Mouse (Mus musculus) thymus, postnatal 14 days (tissue): ENCODE measurements at regions not wholly inside any gene's neighbourhood (a gene's known extent, or its start where the extent isn't known, plus 50 kb on each side); places are given as distances from the start of the nearest gene placed in this dataset.

ENCODE experiments used
- DNase-seq: peaks from one replicate; pipeline ENCODE4 v3.0.0; 2021

DNA sequence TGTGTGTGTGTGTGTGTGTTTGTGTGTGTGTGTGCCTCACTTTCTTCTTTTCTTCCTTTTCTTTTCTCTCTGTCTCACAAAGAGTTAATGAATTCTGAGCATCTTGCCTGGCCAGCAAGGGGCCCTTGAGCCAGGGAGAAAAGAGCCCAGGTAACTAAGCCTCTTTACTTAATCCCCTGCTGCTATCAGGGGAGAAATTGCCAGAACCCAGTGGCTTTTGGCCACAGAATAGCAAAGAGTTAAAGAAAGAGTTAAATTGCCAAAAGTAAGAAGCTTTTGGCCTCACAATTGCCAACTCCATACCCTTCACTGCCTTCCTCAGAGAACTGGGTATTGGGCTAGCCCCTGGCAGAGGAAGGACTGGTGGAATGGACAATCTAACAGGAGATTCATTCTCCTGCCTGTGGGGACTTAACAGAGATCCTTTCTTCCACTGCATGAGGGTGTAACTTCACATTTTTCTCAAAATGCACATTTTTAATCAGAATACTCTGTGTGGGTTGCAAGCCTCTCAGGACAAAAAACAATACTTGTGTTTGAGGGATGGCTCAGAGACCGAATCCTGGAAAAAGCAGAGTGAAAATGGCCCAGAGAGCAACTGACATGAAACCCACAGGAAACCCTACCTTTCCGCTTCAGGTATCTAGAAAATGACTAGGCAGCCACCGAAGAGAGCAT lies 431.0 kb upstream of the Gm10131 start:
- DNase-seq: no peak

DNA sequence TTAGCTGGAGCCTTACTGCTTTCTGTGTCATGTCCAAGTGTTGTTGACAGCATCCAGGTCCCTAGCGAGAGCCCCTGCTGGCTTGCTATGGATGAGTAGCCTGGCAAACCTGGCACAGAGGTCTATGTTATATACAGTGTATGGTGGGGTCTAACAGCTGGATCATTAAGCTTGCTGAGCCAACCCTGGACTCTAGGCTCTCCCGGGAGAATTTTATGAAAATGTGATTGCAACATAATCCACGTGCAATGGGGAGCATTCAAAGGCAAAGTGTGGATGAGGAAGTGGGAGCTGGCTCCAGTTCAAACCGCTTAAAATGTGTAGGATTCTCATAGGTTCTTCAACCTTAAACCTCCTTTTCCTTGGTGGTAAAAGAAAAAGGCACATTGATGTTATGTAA lies 427.7 kb upstream of the Gm10131 start:
- no peak for DNase-seq

DNA sequence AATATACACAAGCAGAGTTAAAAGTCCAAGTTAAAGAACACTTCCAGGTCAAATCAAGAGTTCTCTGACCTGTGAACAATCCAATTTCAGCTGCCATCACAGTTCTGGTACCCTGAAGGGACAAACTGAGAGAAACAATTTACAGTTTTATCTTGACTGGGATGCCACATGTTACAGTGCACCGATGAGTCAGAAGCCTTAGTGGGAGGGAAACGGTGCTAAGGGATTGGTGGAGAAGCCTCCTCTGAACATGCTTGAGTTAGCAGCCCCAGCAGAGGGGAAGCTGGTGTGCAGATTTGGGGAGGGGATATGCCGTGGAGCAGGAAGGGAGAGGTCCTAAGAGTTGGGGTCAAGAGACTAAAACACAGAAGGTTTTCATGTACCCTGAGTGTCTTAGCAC lies 423.9 kb upstream of the Gm10131 start:
- no peak for DNase-seq

DNA sequence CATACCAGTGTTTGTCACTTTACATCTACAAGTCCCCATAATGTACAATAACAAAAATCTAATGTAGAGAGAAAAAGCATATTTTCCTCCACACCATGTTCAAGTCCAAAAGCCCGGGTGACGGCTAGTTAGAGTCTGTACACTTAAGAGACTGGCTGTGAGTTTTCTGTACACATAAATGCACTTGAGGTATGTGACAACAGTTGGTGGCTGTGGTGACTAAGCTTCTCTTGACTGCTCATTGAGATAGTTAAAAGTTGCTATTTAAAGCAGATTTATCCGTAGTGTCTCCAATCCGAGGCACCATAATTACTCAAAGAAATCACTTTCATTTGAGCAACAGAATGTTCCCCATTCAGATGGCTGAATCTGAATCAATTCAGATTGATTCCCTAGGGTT lies 421.9 kb upstream of the Gm10131 start:
- DNase-seq: no peak

DNA sequence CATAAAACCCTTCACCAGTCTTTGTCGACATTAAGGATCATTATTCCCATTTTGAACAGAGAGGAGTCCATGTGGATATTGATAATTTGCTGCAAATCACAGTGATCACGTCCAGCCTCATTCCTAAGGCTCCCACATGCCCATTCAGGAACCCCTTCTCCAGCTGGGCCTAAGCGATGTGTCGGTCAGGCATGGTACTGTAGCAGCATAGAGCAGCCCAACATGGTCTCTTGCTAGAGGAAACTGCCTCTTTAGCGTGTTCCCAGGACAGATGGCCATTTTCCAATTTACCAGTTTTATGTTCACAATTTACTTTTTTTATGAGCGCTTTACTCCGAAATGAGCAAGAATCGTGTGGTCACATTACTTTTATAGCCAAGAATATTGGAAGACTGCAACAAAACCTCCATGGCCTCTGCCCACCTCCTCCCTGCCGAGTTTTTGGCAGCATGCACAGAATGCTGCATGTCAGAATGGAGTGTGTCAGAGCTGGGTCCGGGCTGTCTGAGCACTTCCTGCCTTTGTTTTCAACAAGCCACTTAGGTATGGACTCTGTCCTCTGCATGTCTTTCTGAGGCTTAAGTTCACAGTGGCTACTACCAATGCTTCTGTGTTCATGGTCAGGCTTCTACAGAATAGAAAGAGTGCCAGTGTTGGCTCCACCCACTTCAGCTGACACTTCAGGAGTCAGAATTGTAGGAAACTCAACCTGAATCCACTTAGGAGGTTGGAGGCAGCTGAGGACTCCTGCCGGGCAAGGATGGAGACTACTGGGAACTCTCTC lies 419.6 kb upstream of the Gm10131 start:
- no peak for DNase-seq

DNA sequence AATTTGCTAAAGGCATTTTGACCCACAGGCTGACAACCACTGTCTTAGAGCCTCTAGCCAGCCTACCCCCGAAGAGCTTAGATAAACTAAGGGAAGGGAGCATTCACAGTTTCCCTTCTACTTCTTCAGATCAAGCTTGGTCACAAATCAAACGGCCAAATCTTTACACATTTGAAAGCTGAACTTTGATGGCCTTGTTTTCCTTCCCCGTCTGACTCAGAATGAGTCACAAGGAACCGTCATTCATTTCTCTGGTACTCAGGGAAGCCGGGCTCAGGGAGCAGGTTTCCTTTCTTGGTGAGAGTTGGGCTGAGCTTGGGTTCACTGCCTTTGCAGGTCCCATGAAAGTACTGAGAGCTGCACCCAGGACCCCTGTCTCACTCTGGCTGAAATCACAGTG lies 418.5 kb upstream of the Gm10131 start:
- no peak for DNase-seq

DNA sequence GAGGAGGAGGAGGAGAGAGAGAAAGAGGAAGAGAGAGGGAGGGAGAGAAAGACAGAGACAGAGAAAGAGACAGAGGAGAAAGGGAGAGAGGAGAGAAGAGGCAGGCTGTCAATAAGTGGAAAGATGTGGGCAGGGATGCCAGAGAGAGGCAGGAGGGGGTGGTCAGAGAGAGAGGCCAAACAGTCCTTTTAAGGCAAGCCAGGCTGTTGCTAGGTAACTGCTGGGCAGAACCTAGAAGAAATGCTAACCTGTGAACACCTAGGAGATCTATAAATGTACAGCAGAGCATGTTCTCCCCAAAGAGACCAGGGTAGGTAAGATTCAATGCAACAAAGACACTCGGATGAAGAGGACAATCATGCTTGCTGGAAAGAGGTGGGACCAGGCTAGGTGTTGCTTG lies 417.9 kb upstream of the Gm10131 start:
- DNase-seq: no peak

DNA sequence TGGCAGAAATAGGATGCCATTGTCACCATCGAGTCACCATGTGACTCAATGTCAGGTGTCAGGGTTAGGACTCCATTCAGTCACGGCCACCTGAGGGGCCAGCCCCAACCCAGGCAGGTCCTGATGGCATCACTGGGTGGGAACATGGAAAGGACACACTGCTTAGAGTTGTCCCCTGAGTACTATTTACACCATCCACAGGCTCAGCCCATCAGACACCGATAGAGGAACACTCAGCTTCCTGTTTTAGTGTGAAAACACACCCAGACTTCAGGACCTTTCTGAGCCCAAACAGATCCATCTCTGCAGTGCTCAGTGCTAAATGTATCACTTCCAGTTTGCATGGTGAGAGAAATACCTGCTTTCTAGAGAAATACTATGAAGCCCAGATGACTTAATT lies 416.7 kb upstream of the Gm10131 start:
- no peak for DNase-seq

DNA sequence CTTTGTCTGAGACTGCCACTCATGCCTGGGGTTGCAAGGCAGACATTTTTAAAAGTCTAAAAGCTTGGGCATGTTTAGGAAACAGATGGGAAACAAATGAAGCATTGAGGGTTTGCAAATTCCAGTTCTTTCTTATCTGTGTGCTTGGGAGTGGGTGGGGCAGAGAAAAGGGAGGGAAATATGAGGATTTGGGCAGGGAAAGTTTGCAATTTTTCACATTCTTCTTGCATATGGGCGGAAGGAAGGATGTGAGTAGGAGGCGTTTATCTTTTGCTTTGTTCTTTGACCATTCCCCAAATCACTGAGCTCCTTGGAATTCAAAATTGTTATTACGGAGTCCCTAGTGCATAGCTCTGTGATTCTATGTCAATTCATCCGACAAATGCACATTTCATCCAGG lies 413.7 kb upstream of the Gm10131 start:
- no peak for DNase-seq

DNA sequence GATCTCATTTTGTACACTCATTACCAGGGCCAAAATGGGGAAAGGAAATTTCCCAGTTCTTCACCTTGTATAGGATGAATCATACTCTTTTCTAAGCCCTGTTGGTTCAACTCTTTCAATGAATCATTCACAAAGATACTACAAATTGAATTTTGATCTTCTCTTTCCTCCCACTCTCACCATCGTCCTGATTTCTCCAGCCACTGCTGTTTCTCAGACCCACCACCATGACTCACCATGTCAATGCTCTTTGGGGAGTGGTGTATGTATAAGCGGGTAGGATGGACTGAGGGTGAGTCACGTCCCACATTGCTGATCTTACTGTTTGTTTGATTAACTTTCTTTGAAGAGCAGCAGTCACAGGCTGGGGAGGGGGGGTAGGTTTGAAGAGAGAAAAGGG lies 412.3 kb upstream of the Gm10131 start:
- no peak for DNase-seq

DNA sequence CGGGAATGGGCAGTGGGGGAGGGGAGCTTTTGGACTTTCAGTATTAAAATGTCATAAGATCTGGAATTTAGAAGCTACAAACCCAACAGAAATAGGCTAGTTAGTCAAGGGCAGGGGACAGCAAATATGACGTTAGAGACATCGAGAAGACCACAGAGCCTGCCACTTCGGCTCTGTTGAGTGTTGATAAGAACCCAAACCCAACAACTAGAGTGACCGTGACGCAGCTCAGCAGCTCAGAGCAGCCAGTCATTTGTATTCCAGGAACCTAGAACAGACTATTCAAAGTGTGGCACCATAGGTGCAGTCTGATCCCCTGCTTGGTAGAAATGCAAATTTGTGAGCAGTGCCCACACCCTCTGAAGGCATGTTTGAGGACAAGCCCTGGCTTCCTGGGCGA lies 409.8 kb upstream of the Gm10131 start:
- DNase-seq: no peak

DNA sequence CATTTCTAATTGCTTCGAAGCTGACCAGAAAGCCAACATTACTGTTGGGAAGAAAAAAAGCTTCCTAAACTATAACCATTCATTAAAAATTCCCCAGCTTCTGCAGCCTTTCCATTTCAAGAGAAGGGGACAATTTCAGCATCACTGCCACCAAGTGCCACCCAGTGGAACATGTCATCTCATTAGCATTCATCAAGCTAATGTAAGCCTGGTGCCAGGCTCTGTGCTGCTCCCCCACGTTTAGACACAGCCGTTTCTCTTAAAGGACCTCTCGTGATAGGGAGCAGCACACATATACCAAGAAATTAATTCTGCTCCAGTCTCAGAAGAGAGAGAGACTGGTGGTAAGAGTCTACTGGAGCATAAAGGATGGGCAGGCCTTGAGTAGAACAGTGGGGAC lies 409.1 kb upstream of the Gm10131 start:
- no peak for DNase-seq

DNA sequence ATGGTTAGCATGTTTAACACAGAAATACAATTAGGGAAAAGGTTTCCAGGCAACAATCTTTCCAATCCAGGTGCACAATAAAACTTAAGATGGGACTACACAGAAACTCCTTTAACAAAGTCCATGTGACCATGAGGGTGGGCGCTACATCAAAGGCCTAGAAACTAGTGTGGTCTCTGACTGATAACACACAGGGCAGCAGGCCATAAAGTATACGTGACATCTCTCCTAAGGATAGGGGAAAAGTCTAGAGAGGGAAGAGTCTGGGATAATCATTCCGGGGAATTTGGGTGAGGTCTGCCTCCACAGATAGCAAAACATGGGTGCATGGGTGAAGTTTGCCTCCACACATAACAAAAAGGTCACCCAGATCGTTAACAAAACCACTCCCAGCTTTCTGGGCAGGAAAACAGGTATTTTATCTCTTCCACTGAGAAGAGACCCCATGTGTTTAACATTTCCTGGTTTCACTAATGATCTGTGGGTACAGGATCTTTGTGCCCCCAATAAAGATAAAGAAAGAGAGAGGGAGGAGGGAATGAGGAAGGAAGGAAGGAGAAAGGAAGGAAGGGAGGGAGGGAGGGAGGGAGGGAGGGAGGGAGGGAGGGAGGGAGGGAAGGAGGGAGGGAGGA lies 402.0 kb upstream of the Gm10131 start:
- DNase-seq: no peak

DNA sequence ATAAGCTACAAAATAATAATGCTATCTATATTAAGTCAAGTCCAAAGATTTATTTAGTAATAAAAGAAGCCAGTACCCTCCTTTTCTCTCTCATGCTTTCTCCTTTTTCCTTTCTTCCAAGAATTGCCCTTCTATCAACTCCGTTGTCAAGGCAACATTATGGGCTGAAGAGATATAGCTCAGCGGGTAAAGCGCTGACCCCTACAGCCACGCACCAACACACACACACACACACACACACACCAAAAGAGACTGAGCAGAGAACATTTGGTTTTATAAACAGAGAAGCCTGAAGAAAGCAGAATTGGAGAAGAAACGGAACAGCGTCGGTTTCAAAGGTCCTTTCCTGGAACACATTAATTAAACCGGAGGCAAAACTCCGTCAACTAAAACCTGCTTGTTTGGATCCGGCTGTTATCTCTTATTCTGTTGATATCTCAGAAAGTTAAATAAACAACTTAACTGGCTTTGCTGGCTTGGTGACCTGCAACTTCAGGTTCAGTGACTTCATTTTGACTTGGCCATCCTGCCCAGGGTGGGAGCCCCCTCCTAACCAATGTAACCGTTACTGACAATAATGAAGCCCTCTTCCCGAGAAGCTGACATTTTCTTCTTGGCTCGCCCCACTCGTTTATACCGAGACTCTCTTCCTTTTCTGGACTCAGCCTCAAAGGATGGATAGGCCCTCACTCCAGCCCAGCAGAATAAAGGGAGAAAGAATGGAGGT lies 394.5 kb upstream of the Gm10131 start:
- no peak for DNase-seq

DNA sequence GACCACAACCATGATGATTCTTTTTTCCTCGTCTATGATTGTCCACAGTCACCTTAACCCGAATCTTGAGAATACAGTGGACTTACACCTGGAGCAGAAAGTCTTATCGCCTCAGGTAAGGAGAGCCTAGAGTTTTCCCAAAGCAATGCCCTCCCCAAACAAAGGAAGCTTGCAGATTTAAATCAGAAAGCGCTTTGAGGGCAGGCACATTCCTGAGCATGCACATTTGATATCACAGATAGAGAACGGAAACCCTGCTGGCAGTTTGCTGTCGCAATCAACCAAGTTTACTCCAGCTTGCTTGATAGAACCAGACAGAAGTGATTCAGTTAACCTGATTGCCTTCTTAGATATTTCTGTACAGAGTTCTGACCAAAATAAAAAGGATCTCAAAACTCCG lies 393.6 kb upstream of the Gm10131 start:
- DNase-seq: no peak

DNA sequence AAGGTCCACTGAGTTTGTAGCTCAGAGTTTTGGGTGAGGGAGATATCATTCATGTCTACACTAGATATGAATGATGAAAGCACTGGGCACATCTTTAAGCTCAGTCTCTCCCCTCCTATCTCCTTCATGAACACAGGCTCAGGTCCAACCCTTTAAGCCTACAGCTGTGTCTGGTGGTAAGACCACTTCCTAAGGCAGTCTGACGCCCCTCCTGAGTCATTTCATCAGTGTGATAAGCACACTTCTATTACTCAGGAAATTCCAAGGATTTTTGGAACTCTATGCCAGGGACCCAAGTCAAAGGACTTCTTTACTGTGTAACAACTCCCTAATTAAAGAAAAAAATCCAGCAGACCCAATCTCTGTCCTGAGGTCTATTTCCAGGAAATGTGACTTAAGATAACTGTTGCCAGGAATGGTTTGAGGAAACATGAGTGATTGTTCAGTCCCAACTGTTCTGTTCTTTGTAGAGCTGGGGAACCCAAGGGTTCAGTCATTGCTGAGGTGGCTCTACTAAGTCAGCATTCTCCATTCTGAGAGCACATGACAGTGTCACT lies 391.1 kb upstream of the Gm10131 start:
- no peak for DNase-seq

DNA sequence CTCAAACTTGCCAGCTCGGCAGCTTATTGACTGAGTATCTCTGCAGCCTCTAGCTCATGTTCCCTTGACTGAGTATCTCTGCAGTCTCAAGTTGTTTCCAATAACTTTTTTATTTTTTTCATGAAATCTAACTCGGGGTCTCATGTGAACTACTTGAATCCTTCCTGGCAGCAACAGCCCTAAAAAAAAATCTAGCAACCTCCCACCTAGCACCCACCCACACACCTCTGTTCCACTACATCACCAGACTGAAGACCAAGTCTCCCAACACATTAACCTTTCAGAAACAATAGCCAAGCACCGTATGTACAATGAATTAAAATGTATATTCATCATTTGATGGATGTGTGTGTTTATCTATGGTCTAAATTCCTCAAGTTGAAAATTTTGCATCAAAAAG lies 387.7 kb upstream of the Gm10131 start:
- no peak for DNase-seq

DNA sequence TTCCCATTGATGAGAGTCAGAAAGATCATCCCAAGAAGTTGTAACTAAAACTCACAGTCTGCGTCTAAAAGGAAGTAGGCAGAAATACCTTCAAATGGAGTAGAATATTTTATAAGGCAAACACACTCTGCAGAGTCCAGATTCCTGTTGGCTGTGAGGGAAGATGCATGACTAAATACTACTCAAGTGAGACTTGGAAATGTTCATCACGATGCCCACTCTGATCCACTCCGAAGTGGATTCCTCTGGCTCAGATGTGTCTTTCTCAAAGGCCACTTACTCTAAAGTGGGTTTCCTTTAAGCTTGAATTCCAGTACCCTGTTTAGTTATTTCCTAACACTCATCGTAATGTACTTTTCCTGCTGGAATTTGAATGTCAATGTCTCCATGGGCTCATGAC lies 385.2 kb upstream of the Gm10131 start:
- DNase-seq: no peak

DNA sequence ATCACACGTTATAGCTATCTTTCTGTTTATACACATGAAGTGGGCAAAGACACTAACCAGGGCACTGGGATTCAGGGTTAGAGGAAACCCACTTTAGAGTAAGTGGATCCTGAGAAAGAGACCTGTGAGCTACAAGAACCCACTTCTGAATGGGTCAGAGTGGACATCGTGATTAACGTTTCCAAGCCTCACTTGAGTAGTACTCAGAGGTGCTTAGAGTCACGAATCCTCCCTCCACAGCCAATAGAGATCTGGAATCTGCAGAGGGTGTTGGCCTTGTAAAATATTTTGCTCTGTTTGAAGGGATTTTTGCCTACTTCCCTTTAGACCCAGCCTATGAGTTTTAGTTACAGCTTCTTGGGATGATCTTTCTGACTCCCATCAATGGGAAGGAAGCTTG lies 384.4 kb upstream of the Gm10131 start:
- DNase-seq: no peak

DNA sequence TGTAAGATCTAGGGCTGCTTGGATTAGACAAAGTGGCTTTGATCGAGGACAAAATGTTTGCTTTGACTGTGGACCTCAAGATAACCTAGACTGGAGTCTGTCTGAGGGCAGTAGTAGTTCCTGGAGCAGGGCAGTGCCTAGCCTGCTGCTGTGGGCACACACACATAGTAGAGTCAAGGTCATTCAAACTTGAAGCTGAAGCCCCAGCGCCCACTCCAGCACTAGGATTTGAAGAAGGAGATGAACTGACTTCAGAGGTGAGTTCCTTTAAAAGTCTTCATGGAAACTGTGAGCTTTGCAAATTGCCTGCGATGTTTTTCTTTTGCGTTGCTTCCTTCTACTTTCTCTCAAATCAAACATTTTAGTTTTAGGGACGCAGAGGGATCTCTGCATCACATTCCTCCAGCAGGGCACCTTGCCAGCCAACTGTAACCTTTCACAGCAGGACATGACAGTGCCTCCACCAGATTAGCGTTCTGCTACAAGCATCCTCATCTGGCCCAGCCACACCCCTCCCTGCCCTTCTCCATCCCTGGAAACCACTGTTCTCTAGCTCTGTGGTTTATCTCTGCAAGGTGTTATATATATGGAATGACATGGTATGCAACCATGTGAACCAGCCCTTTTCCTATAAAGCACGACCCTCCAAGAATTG lies 377.3 kb upstream of the Gm10131 start:
- DNase-seq: no peak

DNA sequence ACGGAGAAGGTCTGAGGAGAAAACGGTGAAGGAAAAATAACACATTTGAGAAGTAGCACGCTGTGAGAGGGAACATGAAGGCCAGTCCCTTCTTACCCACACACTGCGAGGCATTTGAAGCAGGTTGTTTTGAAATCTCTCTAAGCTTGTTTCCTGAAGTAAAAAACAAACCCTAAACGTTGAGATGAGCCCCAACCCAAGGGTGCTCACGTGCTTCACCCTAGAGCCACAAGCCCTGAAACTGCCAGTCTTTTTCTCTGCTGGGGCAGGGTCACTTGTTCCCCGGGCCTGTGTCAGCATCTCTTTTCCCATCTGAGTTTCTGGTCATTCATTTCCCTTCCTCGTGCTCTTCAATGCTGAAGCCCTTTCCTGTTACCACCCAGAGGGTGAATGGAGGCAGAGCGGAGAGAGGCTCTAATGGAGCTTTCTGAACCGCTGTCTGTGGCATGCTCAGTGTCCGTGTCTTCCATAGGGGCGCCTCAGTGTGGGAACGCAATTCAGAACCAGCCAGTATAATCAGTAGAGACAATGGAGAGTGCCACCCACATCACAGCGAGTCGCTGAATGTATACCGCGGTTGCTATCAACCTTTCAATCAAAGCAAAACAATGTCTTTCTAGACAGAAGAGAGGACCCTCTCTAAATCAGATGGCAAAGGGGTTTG lies 375.0 kb upstream of the Gm10131 start:
- DNase-seq: peak; percentile 13

DNA sequence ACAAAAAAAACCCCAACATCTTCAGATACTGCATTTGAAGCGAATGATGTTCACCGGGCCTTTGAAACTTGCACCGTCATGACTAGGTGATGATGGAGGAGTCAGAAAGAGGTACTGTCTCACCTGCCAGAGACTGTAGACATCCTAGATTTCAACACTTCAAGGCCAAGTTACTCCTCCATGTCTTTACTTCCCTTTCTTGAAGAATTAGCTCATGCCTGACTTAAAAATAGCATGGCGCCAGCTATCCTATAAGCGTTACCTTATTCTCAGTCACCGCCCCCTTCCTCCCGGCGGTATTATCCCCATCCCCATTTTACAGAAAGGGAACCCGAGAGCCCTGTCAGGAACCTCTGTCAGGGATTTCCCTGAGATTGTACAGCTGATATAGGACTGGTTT lies 374.4 kb upstream of the Gm10131 start:
- DNase-seq: no peak
